Mouse (Mus musculus) liver, embryonic 14.5 days (tissue): ENCODE measurements around the gene Gnat1.

Source experiments
- CTCF ChIP-seq: IDR thresholded peaks from 2 replicates; pipeline ENCODE4 v1.5.1; 2016; ENCODE audit warnings: antibody characterized with exemption, low read depth, control low read depth
- EP300 ChIP-seq: IDR thresholded peaks from 2 replicates; pipeline ENCODE4 v1.6.1; 2016; ENCODE audit warnings: antibody characterized with exemption, low read depth

GRCm38 (mm10) chr9:107658096-107658495, 21.4 kb downstream of the Gnat1 start:
- TF ChIP-seq CTCF: no peak
- no peak for TF ChIP-seq EP300
